In genomic region chr4:140522873-140523272, GRCm38 (mm10) we compare ENCODE assay signal across 31 mouse cellular contexts.
"Had no signal": no experiment of that assay in that cellular context is flagged by ENCODE, and none has a peak within 500 bp of the region (broad histone marks: within the 10 kb centered on the region; RNA-seq: fewer than 3 reads in every experiment).

No protein-coding gene starts in this region.

- H3K4me2 ChIP-seq: limb, embryonic 12.5 days; limb, embryonic 13.5 days; limb, embryonic 15.5 days; liver, embryonic 11.5 days; liver, embryonic 13.5 days; liver, embryonic 15.5 days; lung, embryonic 14.5 days; lung, embryonic 15.5 days; midbrain, embryonic 11.5 days; midbrain, embryonic 12.5 days; midbrain, embryonic 13.5 days; midbrain, embryonic 15.5 days; neural tube, embryonic 12.5 days; neural tube, embryonic 13.5 days had no signal

- H3K4me1 ChIP-seq: limb, embryonic 13.5 days; limb, embryonic 15.5 days; liver, embryonic 13.5 days; liver, embryonic 15.5 days; lung, embryonic 15.5 days; midbrain, embryonic 12.5 days; midbrain, embryonic 15.5 days had no signal

- H3K36me3 ChIP-seq: liver, embryonic 13.5 days; liver, embryonic 15.5 days; midbrain, embryonic 15.5 days had no signal

- ATAC-seq: lung, postnatal 0 days; midbrain, embryonic 13.5 days; midbrain, embryonic 15.5 days; midbrain, embryonic 16.5 days had no signal

- DNase-seq: left cerebral cortex, postnatal 4 days; liver, embryonic 13.5 days; lung, adult 18-20 months; lung, adult 2 months; lung, embryonic 14.5 days; lung, postnatal 10 days; lung, postnatal 14 days; lung, postnatal 36 days; lung, postnatal 4 days; midbrain, embryonic 14.5 days had no signal

- H3K9ac ChIP-seq: limb, embryonic 12.5 days; limb, embryonic 13.5 days; limb, embryonic 15.5 days; liver, embryonic 13.5 days; liver, embryonic 14.5 days; liver, embryonic 15.5 days; lung, embryonic 14.5 days; lung, embryonic 15.5 days; midbrain, embryonic 12.5 days; midbrain, embryonic 13.5 days; midbrain, embryonic 15.5 days; neural tube, embryonic 12.5 days; neural tube, embryonic 13.5 days had no signal

- H3K4me3 ChIP-seq: left cerebral cortex, adult 2 months; limb, embryonic 10.5 days; limb, embryonic 12.5 days; limb, embryonic 13.5 days; limb, embryonic 15.5 days; liver, embryonic 13.5 days; liver, embryonic 15.5 days; lung, embryonic 15.5 days; midbrain, embryonic 10.5 days; midbrain, embryonic 12.5 days; midbrain, embryonic 13.5 days; midbrain, embryonic 15.5 days; myocyte; neural tube, embryonic 12.5 days; neural tube, embryonic 13.5 days had no signal

- H3K9me3 ChIP-seq: limb, embryonic 10.5 days; limb, embryonic 12.5 days; limb, embryonic 13.5 days; limb, embryonic 15.5 days; liver, embryonic 13.5 days; liver, embryonic 15.5 days; lung, embryonic 15.5 days; megakaryocyte, embryonic 14.5 days; midbrain, embryonic 10.5 days; midbrain, embryonic 12.5 days; midbrain, embryonic 13.5 days; midbrain, embryonic 15.5 days; neural tube, embryonic 12.5 days; neural tube, embryonic 13.5 days had no signal

- H3K27me3 ChIP-seq: limb, embryonic 12.5 days; limb, embryonic 13.5 days; limb, embryonic 15.5 days; liver, embryonic 13.5 days; liver, embryonic 15.5 days; lung, embryonic 15.5 days; midbrain, embryonic 12.5 days; midbrain, embryonic 13.5 days; midbrain, embryonic 15.5 days; neural tube, embryonic 12.5 days; neural tube, embryonic 13.5 days had no signal

- H3K27ac ChIP-seq: left cerebral cortex, adult 2 months; limb, embryonic 10.5 days; limb, embryonic 12.5 days; limb, embryonic 13.5 days; limb, embryonic 15.5 days; liver, embryonic 13.5 days; liver, embryonic 14.5 days; liver, embryonic 15.5 days; lung, embryonic 15.5 days; macrophage; midbrain, embryonic 10.5 days; midbrain, embryonic 12.5 days; midbrain, embryonic 13.5 days; midbrain, embryonic 15.5 days; neural tube, embryonic 12.5 days; neural tube, embryonic 13.5 days had no signal
